Mouse (Mus musculus) erythroblast, embryonic 14.5 days (primary cell): ENCODE measurements at regions not wholly inside any gene's neighbourhood (a gene's known extent, or its start where the extent isn't known, plus 50 kb on each side); places are given as distances from the start of the nearest gene placed in this dataset.

Experiments used
- H3K27me3 ChIP-seq: 2 replicates; pipeline ENCODE4 v1.6.1; 2012; ENCODE audit warnings: inconsistent platforms; ENCODE audit not compliant: control insufficient read depth
- H3K36me3 ChIP-seq: 2 replicates; pipeline ENCODE4 v1.6.1; 2012; ENCODE audit warnings: mild to moderate bottlenecking, inconsistent platforms; ENCODE audit not compliant: control insufficient read depth
- H3K4me1 ChIP-seq: 2 replicates; pipeline ENCODE4 v1.6.1; 2012; ENCODE audit warnings: inconsistent platforms; ENCODE audit not compliant: control insufficient read depth
- H3K4me3 ChIP-seq: replicated peaks from 2 replicates; pipeline ENCODE3; 2012; ENCODE audit warnings: moderate library complexity, mild to moderate bottlenecking, inconsistent platforms
- H3K9me3 ChIP-seq: 2 replicates; pipeline ENCODE4 v1.6.1; 2012; ENCODE audit warnings: low read length, inconsistent platforms, mixed read lengths; ENCODE audit not compliant: control insufficient read depth
- GATA1 ChIP-seq: IDR thresholded peaks from 2 replicates; pipeline ENCODE4 v1.6.1; 2012; ENCODE audit warnings: low read length, inconsistent platforms, mixed read lengths
- TAL1 ChIP-seq: IDR thresholded peaks from 3 replicates; pipeline ENCODE4 v1.6.1; 2012; ENCODE audit warnings: low read length, inconsistent platforms, mixed read lengths

DNA sequence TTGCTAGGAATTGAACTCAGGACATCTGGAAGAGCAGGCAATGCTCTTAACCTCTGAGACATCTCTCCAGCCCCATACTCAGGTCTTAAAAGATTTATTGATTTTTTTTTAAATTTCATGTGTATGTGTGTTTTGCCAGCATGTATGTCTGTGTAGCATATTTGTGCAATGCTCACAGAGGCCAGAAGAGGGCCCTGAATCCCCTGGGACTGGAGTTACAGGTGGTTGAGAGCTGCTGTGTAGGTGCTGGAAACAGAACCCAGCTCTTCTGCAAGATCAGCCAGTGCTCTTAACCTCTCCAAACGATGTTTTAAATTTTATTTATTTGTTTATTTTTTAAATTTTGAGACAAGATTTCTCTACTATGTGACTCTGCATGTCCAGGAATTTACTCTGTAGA is 78.9 kb downstream of the Qrsl1 start:
- no peak overlapping the region for H3K4me3 ChIP-seq
- peaks cover 3% of the 10 kb centered on the region for H3K9me3 ChIP-seq
- no peak for TF ChIP-seq GATA1
- no peak for TF ChIP-seq TAL1
- H3K36me3 ChIP-seq, result no peaks in the 10 kb centered on the region
- H3K27me3 ChIP-seq, result no peaks in the 10 kb centered on the region
- peaks cover 7% of the 10 kb centered on the region for H3K4me1 ChIP-seq

GRCm38 (mm10) chr10:43824009-43824408 is 77.5 kb downstream of the Qrsl1 start:
- Histone ChIP-seq H3K4me3 (no peak overlapping the region), H3K27me3 (no peaks in the 10 kb centered on the region), H3K36me3 (no peaks in the 10 kb centered on the region), H3K9me3 (peaks cover 7% of the 10 kb centered on the region), H3K4me1 (peaks cover 3% of the 10 kb centered on the region)
- no peak for TF ChIP-seq GATA1
- TF ChIP-seq TAL1, result no peak
